Mouse (Mus musculus) neural tube, embryonic 12.5 days (tissue): ENCODE measurements around the gene Pip5kl1. TPM values are rescaled to one million over a fixed set of nuclear protein-coding genes. Genes with fewer than 3 reads are reported as not detected.

ENCODE experiments used
- ATAC-seq: fragments of 200-750 bp; cut with Nextera tagmentation; 2 replicates; pipeline ENCODE4 v1.8.0; 2017; ENCODE audit warnings: low read depth, mild to moderate bottlenecking, moderate TSS enrichment, moderate library complexity; ENCODE audit not compliant: low FRiP score
- H3K27ac ChIP-seq: fragments of 300-500 bp; sonication (generic); 2 replicates; pipeline ENCODE4 v1.5.1; 2016
- H3K27me3 ChIP-seq: fragments of 300-500 bp; sonication (generic); replicated peaks from 2 replicates; pipeline ENCODE4 v1.6.1; 2016; ENCODE audit warnings: mild to moderate bottlenecking
- H3K36me3 ChIP-seq: fragments of 300-500 bp; sonication (generic); 2 replicates; pipeline ENCODE4 v1.6.1; 2016; ENCODE audit warnings: mild to moderate bottlenecking
- H3K4me1 ChIP-seq: fragments of 300-500 bp; sonication (generic); 2 replicates; pipeline ENCODE4 v1.6.1; 2016
- H3K4me2 ChIP-seq: fragments of 300-500 bp; sonication (generic); replicated peaks from 2 replicates; pipeline ENCODE4 v1.6.1; 2016; ENCODE audit warnings: mild to moderate bottlenecking
- H3K4me3 ChIP-seq: fragments of 300-500 bp; sonication (generic); 2 replicates; pipeline ENCODE4 v1.5.1; 2016
- H3K9ac ChIP-seq: fragments of 300-500 bp; sonication (generic); 2 replicates; pipeline ENCODE4 v1.6.1; 2016; ENCODE audit warnings: mild to moderate bottlenecking
- H3K9me3 ChIP-seq: fragments of 300-500 bp; sonication (generic); 2 replicates; pipeline ENCODE4 v1.6.1; 2016; ENCODE audit warnings: mild to moderate bottlenecking
- WGBS: fragments of 180-500 bp; shearing (Covaris S2); methylation state at CpG from one replicate; pipeline ENCODE4 v1.1.7; 2016; 5-methylcytosine and 5-hydroxymethylcytosine counted together
- polyA plus RNA-seq: library from polyadenylated mRNA; unstranded; fragments of >200 nt; fragmentation: Nextera tagmentation; extraction: Ambion mirVana; gene quantifications from 2 replicates; pipeline ENCODE4 v1.2.1, GENCODE M21; 2016

Gene Pip5kl1
- polyA plus RNA-seq = 3.9 and 4.0 TPM in 2 replicates

- 76% methylated on average over 6 of the region's 6 CpGs for WGBS
- Histone ChIP-seq H3K27me3 (peaks cover 25% of the 10 kb centered on the region), H3K9ac (peak within 1 kb of the TSS; percentile 57), H3K4me1 (peaks cover 8% of the 10 kb centered on the region), H3K27ac (no peak within 1 kb of the TSS), H3K4me2 (peak within 1 kb of the TSS; percentile 96), H3K4me3 (peak within 1 kb of the TSS; percentile 51), H3K9me3 (no peaks in the 10 kb centered on the region), H3K36me3 (0 out of 2 replicates have a peak, but pooled peaks cover 6% of the 10 kb centered on the region)
- ATAC-seq = no peak
These were observed at the start of gene Pip5kl1 for GRCm38 (mm10) chr2:32574497-32574896. Pip5kl1 (plus strand) TSS chr2:32574797.

GRCm38 (mm10) chr2:32525816-32526215 is 48.8 kb upstream of the Pip5kl1 start:
- 89% methylated on average over 12 of the region's 12 CpGs for WGBS
- Histone ChIP-seq H3K27me3 (no peaks in the 10 kb centered on the region), H3K4me3 (no peak overlapping the region), H3K4me1 (no peaks in the 10 kb centered on the region), H3K36me3 (no peaks in the 10 kb centered on the region), H3K9ac (no peak overlapping the region), H3K9me3 (no peaks in the 10 kb centered on the region), H3K27ac (no peak overlapping the region), H3K4me2 (no peak overlapping the region)
- no peak for ATAC-seq

GRCm38 (mm10) chr2:32527468-32527966 is 47.1 kb upstream of the Pip5kl1 start:
- 83% methylated on average over 14 of the region's 14 CpGs for WGBS
- no peak overlapping the region for H3K4me3 ChIP-seq
- H3K27me3 ChIP-seq = no peaks in the 10 kb centered on the region
- H3K9me3 ChIP-seq = no peaks in the 10 kb centered on the region
- no peak overlapping the region for H3K9ac ChIP-seq
- H3K27ac ChIP-seq = no peak overlapping the region
- no peaks in the 10 kb centered on the region for H3K36me3 ChIP-seq
- no peaks in the 10 kb centered on the region for H3K4me1 ChIP-seq
- ATAC-seq = no peak
- no peak overlapping the region for H3K4me2 ChIP-seq

- no peak for ATAC-seq
- no peak overlapping the region for H3K4me3 ChIP-seq
- H3K27me3 ChIP-seq = no peaks in the 10 kb centered on the region
- no peaks in the 10 kb centered on the region for H3K36me3 ChIP-seq
- H3K4me2 ChIP-seq = no peak overlapping the region
- no peaks in the 10 kb centered on the region for H3K9me3 ChIP-seq
- H3K9ac ChIP-seq = no peak overlapping the region
- 73% methylated on average over 1 of the region's 1 CpGs for WGBS
- H3K27ac ChIP-seq = no peak overlapping the region
- no peaks in the 10 kb centered on the region for H3K4me1 ChIP-seq
These were observed 46.3 kb upstream of the Pip5kl1 start for GRCm38 (mm10) chr2:32528326-32528725.

- Histone ChIP-seq H3K36me3 (no peaks in the 10 kb centered on the region), H3K4me2 (no peak overlapping the region), H3K4me1 (peaks cover 11% of the 10 kb centered on the region), H3K4me3 (no peak overlapping the region), H3K9me3 (no peaks in the 10 kb centered on the region), H3K9ac (no peak overlapping the region), H3K27me3 (no peaks in the 10 kb centered on the region), H3K27ac (no peak overlapping the region)
- no peak for ATAC-seq
- WGBS = 84% methylated on average over 2 of the region's 2 CpGs
These were observed 44.1 kb upstream of the Pip5kl1 start for GRCm38 (mm10) chr2:32530479-32530878.

- H3K4me2 ChIP-seq = no peak overlapping the region
- H3K9ac ChIP-seq = no peak overlapping the region
- no peaks in the 10 kb centered on the region for H3K9me3 ChIP-seq
- WGBS = 91% methylated on average over 2 of the region's 2 CpGs
- no peaks in the 10 kb centered on the region for H3K36me3 ChIP-seq
- peaks cover 37% of the 10 kb centered on the region for H3K4me1 ChIP-seq
- no peak overlapping the region for H3K27ac ChIP-seq
- ATAC-seq = no peak
- no peaks in the 10 kb centered on the region for H3K27me3 ChIP-seq
- H3K4me3 ChIP-seq = no peak overlapping the region
These were observed 41.4 kb upstream of the Pip5kl1 start for GRCm38 (mm10) chr2:32533163-32533562.

- Histone ChIP-seq H3K4me1 (peaks cover 47% of the 10 kb centered on the region), H3K27me3 (no peaks in the 10 kb centered on the region), H3K9ac (peak overlapping the region; percentile 56), H3K4me2 (peak overlapping the region; percentile 90), H3K9me3 (no peaks in the 10 kb centered on the region), H3K36me3 (no peaks in the 10 kb centered on the region), H3K4me3 (peak overlapping the region; percentile 87), H3K27ac (peak overlapping the region; percentile 65)
- 13% methylated on average over 13 of the region's 13 CpGs for WGBS
- no peak for ATAC-seq
These were observed 40.4 kb upstream of the Pip5kl1 start for GRCm38 (mm10) chr2:32534061-32534732.

- H3K4me1 ChIP-seq = peaks cover 54% of the 10 kb centered on the region
- ATAC-seq = peak; percentile 95
- H3K9ac ChIP-seq = peak within 1 kb of the TSS; percentile 95
- no peaks in the 10 kb centered on the region for H3K9me3 ChIP-seq
- H3K36me3 ChIP-seq = no peaks in the 10 kb centered on the region
- under 1% methylated on average over 67 of the region's 67 CpGs for WGBS
- H3K4me3 ChIP-seq = peak within 1 kb of the TSS; percentile 87
- H3K4me2 ChIP-seq = peak within 1 kb of the TSS; percentile 90
- peak within 1 kb of the TSS; percentile 86 for H3K27ac ChIP-seq
- H3K27me3 ChIP-seq = no peaks in the 10 kb centered on the region
These were observed 39.7 kb upstream of the Pip5kl1 start, which contains the start of gene Fam102a for GRCm38 (mm10) chr2:32534733-32535471. Fam102a (plus strand) TSS chr2:32535332.

- peak overlapping the region; percentile 95 for H3K9ac ChIP-seq
- no peaks in the 10 kb centered on the region for H3K9me3 ChIP-seq
- under 1% methylated on average over 56 of the region's 56 CpGs for WGBS
- peak overlapping the region; percentile 90 for H3K4me2 ChIP-seq
- H3K4me3 ChIP-seq = peak overlapping the region; percentile 87
- H3K27me3 ChIP-seq = no peaks in the 10 kb centered on the region
- peaks cover 54% of the 10 kb centered on the region for H3K4me1 ChIP-seq
- no peaks in the 10 kb centered on the region for H3K36me3 ChIP-seq
- H3K27ac ChIP-seq = peak overlapping the region; percentile 86
- ATAC-seq = no peak; the same call in 1 of the 2 replicates
These were observed 39.1 kb upstream of the Pip5kl1 start for GRCm38 (mm10) chr2:32535501-32535991.

- Histone ChIP-seq H3K4me1 (peaks cover 54% of the 10 kb centered on the region), H3K4me3 (peak overlapping the region; percentile 87), H3K9me3 (no peaks in the 10 kb centered on the region), H3K9ac (peak overlapping the region; percentile 95), H3K36me3 (no peaks in the 10 kb centered on the region), H3K27ac (no peak overlapping the region), H3K27me3 (no peaks in the 10 kb centered on the region), H3K4me2 (peak overlapping the region; percentile 90)
- no peak for ATAC-seq
- WGBS = 1% methylated on average over 14 of the region's 14 CpGs
These were observed 38.4 kb upstream of the Pip5kl1 start for GRCm38 (mm10) chr2:32536086-32536633.

- peak overlapping the region; percentile 90 for H3K4me2 ChIP-seq
- WGBS = 6% methylated on average over 11 of the region's 11 CpGs
- H3K36me3 ChIP-seq = no peaks in the 10 kb centered on the region
- H3K4me1 ChIP-seq = peaks cover 54% of the 10 kb centered on the region
- H3K27me3 ChIP-seq = no peaks in the 10 kb centered on the region
- no peaks in the 10 kb centered on the region for H3K9me3 ChIP-seq
- H3K9ac ChIP-seq = peak overlapping the region; percentile 95
- H3K4me3 ChIP-seq = peak overlapping the region; percentile 87
- no peak overlapping the region for H3K27ac ChIP-seq
- no peak for ATAC-seq
These were observed 37.8 kb upstream of the Pip5kl1 start for GRCm38 (mm10) chr2:32536634-32537359.
